Mouse (Mus musculus) embryonic facial prominence, embryonic 10.5 days (tissue): ENCODE data around the gene Cubn. TPM values are rescaled to one million over a fixed set of nuclear protein-coding genes. Genes with fewer than 3 reads are reported as not detected.

Source experiments
- DNase-seq: peaks from one replicate; pipeline ENCODE4 v3.0.0-alpha.2; 2017; ENCODE audit warnings: low spot score
- H3K27ac ChIP-seq: fragments of 300-500 bp; sonication (generic); replicated peaks from 2 replicates; pipeline ENCODE4 v1.5.1; 2016; ENCODE audit warnings: mild to moderate bottlenecking
- H3K27me3 ChIP-seq: fragments of 300-500 bp; sonication (generic); replicated peaks from 2 replicates; pipeline ENCODE4 v1.6.1; 2016; ENCODE audit warnings: low read depth, mild to moderate bottlenecking; ENCODE audit not compliant: poor library complexity, severe bottlenecking
- H3K36me3 ChIP-seq: fragments of 300-500 bp; sonication (generic); replicated peaks from 2 replicates; pipeline ENCODE4 v1.6.1; 2016; ENCODE audit warnings: mild to moderate bottlenecking, moderate library complexity
- H3K4me1 ChIP-seq: fragments of 300-500 bp; sonication (generic); 2 replicates; pipeline ENCODE4 v1.6.1; 2016
- H3K4me3 ChIP-seq: fragments of 300-500 bp; sonication (generic); 2 replicates; pipeline ENCODE4 v1.5.1; 2016; ENCODE audit warnings: mild to moderate bottlenecking, moderate library complexity
- H3K9me3 ChIP-seq: fragments of 300-500 bp; sonication (generic); 2 replicates; pipeline ENCODE4 v1.6.1; 2016; ENCODE audit warnings: mild to moderate bottlenecking
- WGBS: fragments of 180-500 bp; shearing (Covaris S2); methylation state at CpG from one replicate; pipeline ENCODE4 v1.1.7; 2016; 5-methylcytosine and 5-hydroxymethylcytosine counted together
- polyA plus RNA-seq: library from polyadenylated mRNA; unstranded; fragments of >200 nt; fragmentation: Nextera tagmentation; extraction: Ambion mirVana; gene quantifications from 2 replicates; pipeline ENCODE4 v1.2.1, GENCODE M21; 2016

The Cubn gene
- polyA plus RNA-seq, 1 experiment from 2014 or later, result 0.11 TPM

DNA sequence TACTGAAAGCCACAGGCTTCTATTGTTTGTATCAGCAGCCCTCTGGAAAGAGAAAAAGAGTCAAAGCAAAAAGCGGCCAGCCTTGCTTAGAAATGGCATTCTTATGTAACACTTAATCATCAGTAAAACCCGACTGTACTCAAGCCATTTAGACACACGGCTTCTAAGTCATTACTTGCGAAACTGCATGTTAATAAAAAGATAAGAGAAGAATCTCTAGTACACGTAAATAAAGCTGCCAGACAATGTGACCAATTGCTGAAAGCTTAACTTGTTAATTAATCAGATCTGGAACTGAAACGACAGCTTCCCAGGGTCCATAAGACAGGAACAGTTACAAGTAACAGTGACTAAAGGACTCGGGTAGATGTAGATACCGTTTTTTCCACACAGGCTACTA is 30.5 kb upstream of the Cubn start:
- H3K4me1 ChIP-seq, result 0 out of 2 replicates have a peak, but pooled peaks cover 4% of the 10 kb centered on the region
- H3K4me3 ChIP-seq, result no peak overlapping the region
- no peak overlapping the region for H3K27ac ChIP-seq
- WGBS, result 68% methylated on average over 8 of the region's 8 CpGs
- no peaks in the 10 kb centered on the region for H3K27me3 ChIP-seq
- peaks cover 6% of the 10 kb centered on the region; the same call in 1 of the 2 replicates for H3K36me3 ChIP-seq
- H3K9me3 ChIP-seq, result no peaks in the 10 kb centered on the region
- no peak for DNase-seq

DNA sequence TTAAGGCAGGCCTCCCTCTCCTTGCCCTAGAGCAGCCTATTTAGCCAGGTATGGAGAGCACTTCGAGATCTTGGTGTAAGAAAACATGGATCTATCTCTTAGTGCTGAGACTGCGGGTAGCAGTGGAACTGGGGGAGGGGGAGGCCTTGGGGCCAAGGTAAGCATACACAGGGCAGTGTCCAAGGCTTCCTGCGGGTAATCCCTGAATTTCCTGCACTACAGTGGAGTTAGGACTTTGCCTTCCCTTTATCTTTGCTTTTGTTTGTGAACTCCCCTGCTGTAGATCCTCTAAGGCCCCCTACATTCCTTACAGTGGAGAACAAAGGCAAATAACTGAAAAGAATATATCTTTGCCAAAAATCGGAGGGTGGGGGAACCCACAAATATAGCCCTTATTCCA is 23.3 kb upstream of the Cubn start:
- DNase-seq, result no peak
- WGBS, result 52% methylated on average over 4 of the region's 4 CpGs
- no peaks in the 10 kb centered on the region for H3K9me3 ChIP-seq
- peaks cover 6% of the 10 kb centered on the region; the same call in 1 of the 2 replicates for H3K36me3 ChIP-seq
- no peaks in the 10 kb centered on the region for H3K27me3 ChIP-seq
- 0 out of 2 replicates have a peak overlapping the region, but pooled peaks have one; percentile 14 for H3K27ac ChIP-seq
- H3K4me1 ChIP-seq, result 0 out of 2 replicates have a peak, but pooled peaks cover 3% of the 10 kb centered on the region
- H3K4me3 ChIP-seq, result no peak overlapping the region

- H3K27ac ChIP-seq, result no peak overlapping the region
- H3K4me3 ChIP-seq, result no peak overlapping the region
- H3K27me3 ChIP-seq, result no peaks in the 10 kb centered on the region
- 97% methylated on average over 2 of the region's 2 CpGs for WGBS
- no peaks in the 10 kb centered on the region for H3K9me3 ChIP-seq
- no peak for DNase-seq
- H3K4me1 ChIP-seq, result no peaks in the 10 kb centered on the region
- H3K36me3 ChIP-seq, result no peaks in the 10 kb centered on the region
These were observed 11.1 kb upstream of the Cubn start for GRCm38 (mm10) chr2:13502717-13503116.

GRCm38 (mm10) chr2:13501553-13501952 is 9.9 kb upstream of the Cubn start:
- no peaks in the 10 kb centered on the region for H3K36me3 ChIP-seq
- no peaks in the 10 kb centered on the region for H3K27me3 ChIP-seq
- no peaks in the 10 kb centered on the region for H3K9me3 ChIP-seq
- DNase-seq, result no peak
- WGBS, result 56% methylated on average over 5 of the region's 5 CpGs
- no peak overlapping the region for H3K27ac ChIP-seq
- H3K4me3 ChIP-seq, result no peak overlapping the region
- no peaks in the 10 kb centered on the region for H3K4me1 ChIP-seq

DNA sequence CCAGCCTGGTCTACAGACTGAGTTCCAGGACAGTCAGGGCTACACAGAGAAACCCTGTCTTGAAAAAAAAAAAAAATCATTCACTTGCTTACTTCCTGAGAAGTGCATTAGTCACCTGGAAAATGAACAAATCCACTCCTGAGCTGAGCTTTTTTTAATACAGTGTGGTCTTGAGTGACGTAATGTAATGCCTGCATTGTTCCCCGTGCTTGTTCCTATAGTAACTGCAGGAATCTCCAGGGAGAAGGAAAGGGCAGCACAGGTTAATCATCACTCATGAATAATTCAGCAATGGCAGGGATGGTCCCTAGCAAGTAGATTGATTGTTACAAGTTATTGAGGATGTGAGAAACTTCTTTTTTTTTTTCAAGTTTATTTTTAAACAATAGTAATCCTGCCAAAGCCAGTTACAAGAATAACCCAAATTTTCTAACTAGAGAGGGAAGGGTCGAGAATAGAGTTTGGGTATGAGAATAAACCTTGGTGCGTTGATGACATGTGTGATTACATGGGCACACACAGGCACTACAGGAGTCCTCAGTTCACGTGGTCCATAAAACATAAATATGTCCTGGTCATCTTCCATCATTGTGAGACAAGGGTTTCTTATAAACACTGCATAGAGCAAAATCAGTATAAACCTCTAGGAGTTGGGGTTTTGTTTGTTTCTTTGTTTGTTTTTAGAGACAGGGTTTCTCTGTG is 8.8 kb upstream of the Cubn start:
- 66% methylated on average over 5 of the region's 5 CpGs for WGBS
- Histone ChIP-seq H3K27ac (no peak overlapping the region), H3K4me3 (no peak overlapping the region), H3K27me3 (no peaks in the 10 kb centered on the region), H3K4me1 (no peaks in the 10 kb centered on the region), H3K36me3 (no peaks in the 10 kb centered on the region), H3K9me3 (no peaks in the 10 kb centered on the region)
- DNase-seq, result no peak

GRCm38 (mm10) chr2:13499196-13499595 is 7.6 kb upstream of the Cubn start:
- WGBS, result 83% methylated on average over 7 of the region's 7 CpGs
- no peak overlapping the region for H3K27ac ChIP-seq

GRCm38 (mm10) chr2:13496087-13496486 is 4.5 kb upstream of the Cubn start:
- 83% methylated on average over 2 of the region's 2 CpGs for WGBS
- DNase-seq, result no peak
- peaks cover 10% of the 10 kb centered on the region for H3K4me1 ChIP-seq

More at GRCm38 (mm10) chr2:13499196-13499595, 7.6 kb upstream of the Cubn start:
- Histone ChIP-seq H3K36me3 (no peaks in the 10 kb centered on the region), H3K4me3 (no peak overlapping the region), H3K4me1 (no peaks in the 10 kb centered on the region), H3K9me3 (no peaks in the 10 kb centered on the region), H3K27me3 (no peaks in the 10 kb centered on the region)
- no peak for DNase-seq

DNA sequence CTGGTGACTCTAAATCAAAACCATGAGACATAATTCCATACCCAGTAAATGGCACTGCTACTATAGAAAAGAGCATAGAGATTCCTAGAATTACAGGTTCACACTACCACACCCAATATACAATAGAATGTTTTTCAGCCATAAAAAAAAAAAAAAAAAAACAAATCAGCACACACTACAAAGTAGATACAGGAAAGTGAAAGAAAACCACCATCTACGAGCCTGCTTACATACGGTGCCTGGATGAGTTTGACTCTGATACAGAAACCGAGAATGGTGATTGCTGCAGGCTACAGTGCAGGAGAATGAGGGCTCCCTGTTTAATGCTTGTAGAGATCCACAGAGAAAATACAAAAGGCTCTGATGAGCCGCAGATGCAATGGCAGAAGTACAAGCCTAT is 1.3 kb upstream of the Cubn start:
- H3K36me3 ChIP-seq, result no peaks in the 10 kb centered on the region
- H3K4me1 ChIP-seq, result peaks cover 10% of the 10 kb centered on the region
- no peak overlapping the region for H3K4me3 ChIP-seq
- 71% methylated on average over 4 of the region's 4 CpGs for WGBS
- no peaks in the 10 kb centered on the region for H3K27me3 ChIP-seq
- DNase-seq, result no peak
- no peaks in the 10 kb centered on the region for H3K9me3 ChIP-seq
- no peak overlapping the region for H3K27ac ChIP-seq

More at GRCm38 (mm10) chr2:13496087-13496486, 4.5 kb upstream of the Cubn start:
- H3K4me3 ChIP-seq, result no peak overlapping the region
- H3K36me3 ChIP-seq, result no peaks in the 10 kb centered on the region
- no peaks in the 10 kb centered on the region for H3K9me3 ChIP-seq
- H3K27ac ChIP-seq, result no peak overlapping the region
- no peaks in the 10 kb centered on the region for H3K27me3 ChIP-seq

- H3K9me3 ChIP-seq, result no peaks in the 10 kb centered on the region
- H3K36me3 ChIP-seq, result no peaks in the 10 kb centered on the region
- H3K27ac ChIP-seq, result no peak overlapping the region
- H3K27me3 ChIP-seq, result no peaks in the 10 kb centered on the region
- DNase-seq, result no peak
- WGBS, result 94% methylated on average over 2 of the region's 2 CpGs
- no peak overlapping the region for H3K4me3 ChIP-seq
- peaks cover 10% of the 10 kb centered on the region for H3K4me1 ChIP-seq
These were observed 1.1 kb downstream of the Cubn start for GRCm38 (mm10) chr2:13490480-13490879.

GRCm38 (mm10) chr2:13486470-13486869 is 5.1 kb downstream of the Cubn start:
- 82% methylated on average over 8 of the region's 8 CpGs for WGBS
- no peak overlapping the region for H3K27ac ChIP-seq
- no peak for DNase-seq
- H3K4me3 ChIP-seq, result no peak overlapping the region
- H3K27me3 ChIP-seq, result no peaks in the 10 kb centered on the region
- H3K9me3 ChIP-seq, result no peaks in the 10 kb centered on the region
- peaks cover 2% of the 10 kb centered on the region for H3K4me1 ChIP-seq
- H3K36me3 ChIP-seq, result no peaks in the 10 kb centered on the region

DNA sequence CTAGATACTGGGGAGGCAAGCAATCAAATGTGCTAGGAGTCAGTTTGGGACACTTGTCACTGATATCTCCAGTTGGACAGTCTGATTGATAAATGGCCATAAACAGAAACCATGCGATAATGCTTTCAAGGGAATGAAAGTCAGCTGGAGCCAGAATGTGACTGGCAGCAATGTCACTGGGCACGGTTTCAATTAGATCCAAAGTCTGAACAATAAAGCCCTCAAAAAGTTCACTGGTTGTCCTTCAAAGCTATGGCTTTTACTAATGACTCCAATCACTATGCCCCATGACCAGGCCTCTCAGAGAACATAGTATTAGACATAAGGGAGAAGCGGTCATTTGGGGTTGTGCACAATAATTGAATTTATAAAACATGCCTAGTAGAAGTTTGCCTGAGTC is 7.0 kb downstream of the Cubn start:
- H3K27ac ChIP-seq, result no peak overlapping the region
- H3K4me1 ChIP-seq, result no peaks in the 10 kb centered on the region
- no peak for DNase-seq
- H3K36me3 ChIP-seq, result no peaks in the 10 kb centered on the region
- H3K9me3 ChIP-seq, result no peaks in the 10 kb centered on the region
- no peak overlapping the region for H3K4me3 ChIP-seq
- 81% methylated on average over 3 of the region's 3 CpGs for WGBS
- no peaks in the 10 kb centered on the region for H3K27me3 ChIP-seq

DNA sequence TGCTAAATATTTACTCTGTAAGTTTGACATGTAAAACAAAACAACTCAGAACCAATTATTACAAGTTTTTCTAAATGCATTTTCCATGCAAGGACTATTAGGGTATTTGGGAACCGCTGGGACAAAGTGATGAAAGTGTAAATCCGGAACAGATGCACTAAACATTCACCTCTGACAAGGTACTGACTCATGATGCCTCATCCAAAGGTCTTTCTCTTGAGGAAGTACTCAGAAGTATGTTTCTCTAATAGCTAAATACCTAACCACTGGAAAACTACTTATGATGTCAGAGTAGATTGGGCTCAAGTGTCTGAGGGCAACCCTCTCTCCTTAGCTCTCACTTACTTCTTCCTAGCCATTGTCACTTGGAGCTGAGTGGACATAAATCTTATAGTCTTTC is 10.9 kb downstream of the Cubn start:
- no peaks in the 10 kb centered on the region for H3K27me3 ChIP-seq
- DNase-seq, result no peak
- no peak overlapping the region for H3K4me3 ChIP-seq
- no peaks in the 10 kb centered on the region for H3K36me3 ChIP-seq
- WGBS, result 91% methylated on average over 2 of the region's 2 CpGs
- H3K9me3 ChIP-seq, result no peaks in the 10 kb centered on the region
- H3K27ac ChIP-seq, result no peak overlapping the region
- H3K4me1 ChIP-seq, result no peaks in the 10 kb centered on the region

- no peak for DNase-seq
- Histone ChIP-seq H3K27me3 (no peaks in the 10 kb centered on the region), H3K9me3 (no peaks in the 10 kb centered on the region), H3K4me3 (no peak overlapping the region), H3K27ac (no peak overlapping the region), H3K4me1 (no peaks in the 10 kb centered on the region), H3K36me3 (no peaks in the 10 kb centered on the region)
- 89% methylated on average over 7 of the region's 7 CpGs for WGBS
These were observed 12.4 kb downstream of the Cubn start for GRCm38 (mm10) chr2:13479165-13479564.
